Mouse (Mus musculus) T-helper 2 cell (primary cell): ENCODE measurements around the gene Smpd3.

Source experiments
- in situ Hi-C: fragments of 300-600 bp; cut with MboI, MseI; formaldehyde crosslinking; loops from one replicate; pipeline ENCODE4 v1.15.1; 2025; ENCODE audit warnings: high pct_unique_total_duplicates

Smpd3 gene

GRCm38 (mm10) chr8:106337852-106338521 lies at the start of gene Smpd3:
Smpd3 (minus strand) TSS chr8:106337988.
- in situ Hi-C loops, result no loop called here

GRCm38 (mm10) chr8:106381026-106381425 lies 43.2 kb upstream of the Smpd3 start:
- in situ Hi-C loops, result no loop called here

GRCm38 (mm10) chr8:106379357-106379756 lies 41.6 kb upstream of the Smpd3 start:
- in situ Hi-C loops, result no loop called here

- in situ Hi-C loops, result no loop called here
These were observed 40.8 kb upstream of the Smpd3 start for GRCm38 (mm10) chr8:106378501-106379048.

- in situ Hi-C loops, result no loop called here
These were observed 39.1 kb upstream of the Smpd3 start for GRCm38 (mm10) chr8:106376862-106377261.

GRCm38 (mm10) chr8:106375957-106376356 lies 38.2 kb upstream of the Smpd3 start:
- in situ Hi-C loops, result no loop called here

GRCm38 (mm10) chr8:106369069-106369468 lies 31.3 kb upstream of the Smpd3 start:
- in situ Hi-C loops, result loop anchor here (10.0 kb wide), 1 partner anchor 946 kb away; no protein-coding TSS in a partner anchor

- in situ Hi-C loops, result loop anchor here (10.0 kb wide), 1 partner anchor 946 kb away; no protein-coding TSS in a partner anchor
These were observed 30.7 kb upstream of the Smpd3 start for GRCm38 (mm10) chr8:106368501-106368900.

- in situ Hi-C loops, result loop anchor here (10.0 kb wide), 1 partner anchor 950 kb away; no protein-coding TSS in a partner anchor
These were observed 27.0 kb upstream of the Smpd3 start for GRCm38 (mm10) chr8:106364837-106365236.

- in situ Hi-C loops, result loop anchor here (10.0 kb wide), 1 partner anchor 951 kb away; no protein-coding TSS in a partner anchor
These were observed 26.5 kb upstream of the Smpd3 start for GRCm38 (mm10) chr8:106364278-106364677.

GRCm38 (mm10) chr8:106363321-106363720 lies 25.5 kb upstream of the Smpd3 start:
- in situ Hi-C loops, result loop anchor here (10.0 kb wide), 1 partner anchor 951 kb away; no protein-coding TSS in a partner anchor

GRCm38 (mm10) chr8:106359650-106360338 lies 22.0 kb upstream of the Smpd3 start:
- in situ Hi-C loops, result loop anchor here (10.0 kb wide), 1 partner anchor 955 kb away; no protein-coding TSS in a partner anchor

- in situ Hi-C loops, result no loop called here
These were observed 13.3 kb upstream of the Smpd3 start for GRCm38 (mm10) chr8:106351135-106351534.

- in situ Hi-C loops, result no loop called here
These were observed 11.6 kb upstream of the Smpd3 start for GRCm38 (mm10) chr8:106349398-106349797.

GRCm38 (mm10) chr8:106346123-106346522 lies 8.3 kb upstream of the Smpd3 start:
- in situ Hi-C loops, result no loop called here

GRCm38 (mm10) chr8:106343471-106343870 lies 5.7 kb upstream of the Smpd3 start:
- in situ Hi-C loops, result no loop called here

- in situ Hi-C loops, result no loop called here
These were observed 5.0 kb upstream of the Smpd3 start for GRCm38 (mm10) chr8:106342828-106343227.

- in situ Hi-C loops, result no loop called here
These were observed 987 bp upstream of the Smpd3 start for GRCm38 (mm10) chr8:106338741-106339209.

GRCm38 (mm10) chr8:106336561-106336960 lies 1.2 kb downstream of the Smpd3 start:
- in situ Hi-C loops, result no loop called here

- in situ Hi-C loops, result no loop called here
These were observed 1.8 kb downstream of the Smpd3 start for GRCm38 (mm10) chr8:106336031-106336430.

- in situ Hi-C loops, result no loop called here
These were observed 2.6 kb downstream of the Smpd3 start for GRCm38 (mm10) chr8:106335196-106335595.

GRCm38 (mm10) chr8:106333346-106333745 lies 4.4 kb downstream of the Smpd3 start:
- in situ Hi-C loops, result no loop called here
